In genomic region chr17:88542771-88543416, GRCm38 (mm10) we compare ENCODE assay signal across 9 mouse cellular contexts. TPM values are rescaled to one million over a fixed set of nuclear protein-coding genes. Genes with fewer than 3 reads are reported as not detected.
A peak's percentile ranks its signal among the peaks of the same experiment; 100 is the strongest.
DNase-seq lines count a peak whose midpoint lies in the region; ATAC-seq and TF ChIP-seq lines count a peak whose summit lies in the region.
"Had no signal": no experiment of that assay in that cellular context is flagged by ENCODE, and none has a peak within 500 bp of the region (broad histone marks: within the 10 kb centered on the region; RNA-seq: fewer than 3 reads in every experiment).

No protein-coding gene starts in this region.

- no peak overlapping the region for H3K9ac ChIP-seq in midbrain, embryonic 13.5 days (replicated peaks)
- H3K9ac ChIP-seq: limb, embryonic 12.5 days had no signal

- H3K27me3 ChIP-seq in cerebellum, adult 2 months (ENCODE audit: control insufficient read depth, insufficient read depth, low read length): no peaks in the 10 kb centered on the region
- H3K27me3 ChIP-seq in midbrain, embryonic 13.5 days: no peaks in the 10 kb centered on the region
- H3K27me3 ChIP-seq: limb, embryonic 12.5 days had no signal

- peaks cover 13% of the 10 kb centered on the region for H3K4me1 ChIP-seq in cerebellum, adult 2 months (ENCODE audit: control insufficient read depth, insufficient read depth, low read length)
- H3K4me1 ChIP-seq in midbrain, embryonic 13.5 days (replicated peaks): no peaks in the 10 kb centered on the region
- H3K4me1 ChIP-seq: limb, embryonic 12.5 days had no signal

- WGBS in cerebellum, adult 2 months: 38% methylated on average over 15 of the region's 15 CpGs
- 37% methylated on average over 15 of the region's 15 CpGs for WGBS in midbrain, embryonic 13.5 days

- ATAC-seq in midbrain, embryonic 13.5 days: peak; percentile 60
- no peak for ATAC-seq in inflammation-experienced regulatory T-cells, adult 6 months

- no peak for TF ChIP-seq CTCF in cerebellum, adult 2 months (IDR thresholded peaks at IDR 0.05; ENCODE audit: borderline replicate concordance, insufficient read depth, low read depth, low read length)

- TF ChIP-seq POLR2A in cerebellum, adult 2 months (IDR thresholded peaks at IDR 0.05; ENCODE audit: borderline replicate concordance, insufficient read depth, low read length): no peak

- no peak overlapping the region for H3K4me3 ChIP-seq in cerebellum, adult 2 months (replicated peaks; ENCODE audit: insufficient read depth, low read depth, low read length)
- H3K4me3 ChIP-seq in midbrain, embryonic 13.5 days (replicated peaks): no peak overlapping the region
- H3K4me3 ChIP-seq: limb, embryonic 12.5 days had no signal

- no peak overlapping the region for H3K4me2 ChIP-seq in midbrain, embryonic 13.5 days (replicated peaks)
- H3K4me2 ChIP-seq: limb, embryonic 12.5 days had no signal

- H3K9me3 ChIP-seq in midbrain, embryonic 13.5 days: no peaks in the 10 kb centered on the region
- H3K9me3 ChIP-seq: limb, embryonic 12.5 days had no signal

- H3K36me3 ChIP-seq in midbrain, embryonic 13.5 days: peaks cover 26% of the 10 kb centered on the region

- DNase-seq in cerebellum, adult 2 months: peak; percentile 55 to 78
- DNase-seq in cerebellum, postnatal 10 days: no peak
- peak; percentile 57 for DNase-seq in embryo, embryonic 10.5 days (ENCODE audit: low spot score)
- DNase-seq in kidney, adult 9 months: peak; percentile 89
- no peak for DNase-seq in ovary, postnatal 36 days (ENCODE audit: low spot score)
- DNase-seq in thymus, postnatal 10 days (ENCODE audit: low spot score in 2 of 2): no peak

- H3K27ac ChIP-seq in cerebellum, adult 2 months (ENCODE audit: insufficient read depth, low read length): peak overlapping the region; percentile 48
- no peak overlapping the region for H3K27ac ChIP-seq in midbrain, embryonic 13.5 days
- H3K27ac ChIP-seq: limb, embryonic 12.5 days had no signal

RNA-seq across cellular contexts. Expression of gene Ppp1r21, which starts 13.0 kb away (rescaled TPM):
- polyA plus RNA-seq in cerebellum, adult 2 months (2012; rRNA removed): 78.9 and 84.8 TPM in 2 replicates
- 30.9 and 33.7 TPM in 2 replicates for polyA plus RNA-seq in midbrain, embryonic 13.5 days (2015; fragmentation: Nextera tagmentation; extraction: Ambion mirVana)
- 10 to 100 TPM; 16.8 to 31.9 (median 28.2) TPM for polyA plus RNA-seq in inflammation-experienced regulatory T-cells, adult 6 months (2017; shearing (Covaris generic))

RNA-seq across cellular contexts. Expression of gene Ston1, which starts 54.6 kb away (rescaled TPM):
- 2.9 and 4.2 TPM in 2 replicates for polyA plus RNA-seq in cerebellum, adult 2 months (2012; rRNA removed)
- polyA plus RNA-seq in midbrain, embryonic 13.5 days (2015; fragmentation: Nextera tagmentation; extraction: Ambion mirVana): 0.89 and 1.7 TPM in 2 replicates
- 1 to 10 TPM; 1.1 to 2.5 (median 2.1) TPM for polyA plus RNA-seq in inflammation-experienced regulatory T-cells, adult 6 months (2017; shearing (Covaris generic))

Comparison
In these comparisons a context has a peak if more than half of its experiments do, and no peak if none do; other contexts are left out.
1. DNase-seq: peak in cerebellum, adult 2 months (2 of 2), embryo, embryonic 10.5 days (single experiment) and kidney, adult 9 months (single experiment); none in cerebellum, postnatal 10 days (0 of 2), ovary, postnatal 36 days (single experiment) and thymus, postnatal 10 days (0 of 2).